Mouse (Mus musculus): ENCODE data around the gene Msmo1. TPM values are rescaled to one million over a fixed set of nuclear protein-coding genes. Genes with fewer than 3 reads are reported as not detected.

The Msmo1 gene
- total RNA-seq, 2 experiments from 2014 or later = 3.0 to 5.5 TPM

DNA sequence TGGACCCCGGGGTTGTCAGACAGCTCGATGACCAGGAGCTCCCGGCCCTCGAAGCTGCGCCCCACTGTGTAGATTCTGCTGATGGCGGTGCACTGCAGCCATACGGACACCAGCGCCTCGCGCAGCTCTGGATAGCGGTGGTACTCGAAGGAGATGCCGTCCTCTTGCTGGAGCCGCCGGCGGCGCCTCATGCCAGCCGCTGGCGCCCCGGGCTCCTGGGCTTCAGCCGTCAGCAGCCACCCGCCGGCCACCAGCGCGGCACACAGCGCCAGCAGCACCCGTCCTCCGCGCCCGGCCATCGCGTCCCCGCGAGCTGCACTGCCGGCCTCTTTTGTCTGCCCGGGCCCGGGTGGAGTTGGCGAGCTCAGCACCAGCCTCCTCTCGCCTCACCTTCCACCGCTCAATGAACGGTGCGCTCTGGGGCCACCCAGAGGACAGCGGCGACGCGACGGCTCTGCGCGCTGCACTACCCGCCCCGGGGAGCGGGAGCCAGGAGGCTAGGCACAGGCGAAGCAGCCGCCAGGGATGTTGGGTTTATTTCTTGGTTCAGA, 40.9 kb downstream of the Msmo1 start, which contains the start of gene Cpe:
Gene Cpe, minus strand, starts transcription at position 404 of the 551 bp plus-strand sequence.
- peak within 1 kb of the TSS; percentile 89 for H3K4me3 ChIP-seq
- intact Hi-C loops (cut with DNase I) = loop anchor here (1.0 to 2.0 kb wide), 2 partner anchors 74 to 248 kb away; no protein-coding TSS in a partner anchor
- peak; percentile 78 for TF ChIP-seq CTCF (IDR thresholded peaks at IDR 0.05)
- peak; percentile 91 for DNase-seq
- peak within 1 kb of the TSS; percentile 89 for H3K27ac ChIP-seq

- TF ChIP-seq CTCF (IDR thresholded peaks at IDR 0.05) = no peak
- intact Hi-C loops (cut with DNase I) = loop anchor here (2.0 kb wide), 1 partner anchor 249 kb away; no protein-coding TSS in a partner anchor
- H3K4me3 ChIP-seq = peak overlapping the region; percentile 89
- no peak for DNase-seq
- H3K27ac ChIP-seq = peak overlapping the region; percentile 89
Measured at GRCm38 (mm10) chr8:64691591-64692401, 41.8 kb downstream of the Msmo1 start.

- intact Hi-C loops (cut with DNase I) = no loop called here
- Histone ChIP-seq H3K27ac (peak overlapping the region; percentile 89; the same call in 1 of the 2 replicates), H3K4me3 (no peak overlapping the region)
- TF ChIP-seq CTCF (IDR thresholded peaks at IDR 0.05) = no peak
- DNase-seq = no peak
Measured at GRCm38 (mm10) chr8:64690845-64691244, 42.7 kb downstream of the Msmo1 start.

GRCm38 (mm10) chr8:64690306-64690705, 43.3 kb downstream of the Msmo1 start:
- Histone ChIP-seq H3K4me3 (no peak overlapping the region), H3K27ac (peak overlapping the region; percentile 89; the same call in 1 of the 2 replicates)
- DNase-seq = no peak
- TF ChIP-seq CTCF (IDR thresholded peaks at IDR 0.05) = no peak
- intact Hi-C loops (cut with DNase I) = no loop called here

GRCm38 (mm10) chr8:64688741-64689140, 44.9 kb downstream of the Msmo1 start:
- Histone ChIP-seq H3K27ac (peak overlapping the region; percentile 75), H3K4me3 (peak overlapping the region; percentile 41; the same call in 1 of the 2 replicates)
- intact Hi-C loops (cut with DNase I) = no loop called here
- TF ChIP-seq CTCF (IDR thresholded peaks at IDR 0.05) = no peak
- no peak for DNase-seq

DNA sequence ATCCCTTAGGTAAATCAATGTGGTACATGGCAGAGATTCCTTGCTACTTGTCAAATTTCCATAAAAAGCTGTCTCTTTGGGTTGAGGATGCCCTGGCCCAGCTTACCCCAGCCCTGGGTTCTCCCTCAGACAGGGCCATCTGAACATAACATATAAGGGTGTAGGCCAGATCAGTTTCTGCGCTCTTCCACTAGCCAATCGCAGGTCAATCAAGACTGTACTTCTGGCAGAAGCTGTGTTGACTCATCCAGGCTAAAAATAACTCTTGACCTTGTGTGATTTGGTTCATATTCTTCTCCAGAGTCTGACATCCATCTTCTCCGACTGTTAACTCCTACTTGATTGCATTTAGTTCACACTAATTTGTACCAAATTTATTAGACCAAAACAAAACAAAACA, 45.4 kb downstream of the Msmo1 start:
- Histone ChIP-seq H3K4me3 (peak overlapping the region; percentile 41), H3K27ac (peak overlapping the region; percentile 89)
- no peak for TF ChIP-seq CTCF (IDR thresholded peaks at IDR 0.05)
- intact Hi-C loops (cut with DNase I) = no loop called here
- peak; percentile 40 for DNase-seq

- no peak overlapping the region for H3K4me3 ChIP-seq
- intact Hi-C loops (cut with DNase I) = no loop called here
- 0 out of 2 replicates have a peak overlapping the region, but pooled peaks have one; percentile 2 for H3K27ac ChIP-seq
- DNase-seq = no peak
- TF ChIP-seq CTCF (IDR thresholded peaks at IDR 0.05) = no peak
Measured at GRCm38 (mm10) chr8:64682501-64682900, 51.1 kb downstream of the Msmo1 start.

DNA sequence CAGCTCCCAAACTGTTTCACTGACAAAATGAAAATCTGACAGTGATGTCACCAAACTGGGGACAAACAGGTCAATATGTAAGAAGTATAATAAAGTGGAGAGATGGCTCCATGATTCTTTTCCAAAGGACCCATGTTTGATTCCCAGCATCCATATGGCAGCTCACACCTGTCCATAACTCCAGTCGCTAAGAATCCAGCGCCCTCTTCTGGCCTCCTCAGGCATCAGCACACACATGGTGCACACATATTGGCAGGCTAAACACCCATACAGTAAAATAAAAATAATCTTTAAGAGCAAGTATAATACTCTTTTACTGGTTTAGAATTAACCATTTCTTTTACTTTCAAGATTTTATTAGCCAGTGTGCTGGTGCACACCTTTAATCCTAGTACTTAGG, 57.2 kb downstream of the Msmo1 start:
- peak; percentile 9; the same call in 1 of the 2 replicates for TF ChIP-seq CTCF (IDR thresholded peaks at IDR 0.05)
- H3K27ac ChIP-seq = no peak overlapping the region
- no peak for DNase-seq
- intact Hi-C loops (cut with DNase I) = no loop called here
- H3K4me3 ChIP-seq = no peak overlapping the region

GRCm38 (mm10) chr8:64674951-64675585, 58.5 kb downstream of the Msmo1 start:
- intact Hi-C loops (cut with DNase I) = no loop called here
- no peak for TF ChIP-seq CTCF (IDR thresholded peaks at IDR 0.05)
- H3K27ac ChIP-seq = peak overlapping the region; percentile 57
- peak overlapping the region; percentile 23 for H3K4me3 ChIP-seq
- no peak for DNase-seq

DNA sequence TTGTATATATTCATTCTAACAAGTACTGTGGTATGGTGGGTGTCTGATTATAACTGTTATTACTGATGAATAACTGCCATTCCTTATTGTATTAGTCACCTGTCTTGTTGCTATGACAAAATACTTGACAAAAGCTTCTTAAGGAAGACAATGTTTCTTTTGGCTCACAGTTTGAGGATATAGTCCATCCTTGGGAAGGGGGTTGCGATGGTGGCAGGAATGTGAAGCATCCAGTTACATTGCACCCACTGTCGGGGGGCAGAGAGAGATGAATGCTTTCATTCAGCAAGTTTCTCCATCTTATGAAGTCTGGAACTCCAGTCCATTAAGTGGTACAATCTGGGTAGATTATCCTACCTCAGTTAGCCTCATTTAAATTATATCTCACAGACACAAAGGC, 60.7 kb downstream of the Msmo1 start:
- Histone ChIP-seq H3K27ac (no peak overlapping the region), H3K4me3 (no peak overlapping the region)
- intact Hi-C loops (cut with DNase I) = no loop called here
- no peak for DNase-seq
- no peak for TF ChIP-seq CTCF (IDR thresholded peaks at IDR 0.05)

- intact Hi-C loops (cut with DNase I) = no loop called here
- H3K27ac ChIP-seq = no peak overlapping the region
- H3K4me3 ChIP-seq = no peak overlapping the region
- TF ChIP-seq CTCF (IDR thresholded peaks at IDR 0.05) = no peak
- DNase-seq = no peak
Measured at GRCm38 (mm10) chr8:64671937-64672336, 61.7 kb downstream of the Msmo1 start.

Other genes with a start within 250 kb of the Msmo1 start
- gene Cpe, start 40.7 kb downstream of the Msmo1 start, total RNA-seq (2021) = 100 to 1,000 TPM; 196 to 239 TPM
- gene Klhl2, start 116.2 kb upstream of the Msmo1 start, total RNA-seq (2021) = 1 to 10 TPM; 7.9 to 8.7 TPM
- 10 to 100 TPM; 18.6 to 21.4 TPM for gene Tmem192, start 213.4 kb upstream of the Msmo1 start, total RNA-seq (2021)

Data from gastrocnemius, adult 2 months (tissue).